Mouse (Mus musculus): ENCODE results near the gene Pde10a. TPM values are rescaled to one million over a fixed set of nuclear protein-coding genes. Genes with fewer than 3 reads are reported as not detected.

The Pde10a gene
- total and polyA plus RNA-seq, 2 experiments from 2014 or later, result 8.2 to 38.5 TPM

DNA sequence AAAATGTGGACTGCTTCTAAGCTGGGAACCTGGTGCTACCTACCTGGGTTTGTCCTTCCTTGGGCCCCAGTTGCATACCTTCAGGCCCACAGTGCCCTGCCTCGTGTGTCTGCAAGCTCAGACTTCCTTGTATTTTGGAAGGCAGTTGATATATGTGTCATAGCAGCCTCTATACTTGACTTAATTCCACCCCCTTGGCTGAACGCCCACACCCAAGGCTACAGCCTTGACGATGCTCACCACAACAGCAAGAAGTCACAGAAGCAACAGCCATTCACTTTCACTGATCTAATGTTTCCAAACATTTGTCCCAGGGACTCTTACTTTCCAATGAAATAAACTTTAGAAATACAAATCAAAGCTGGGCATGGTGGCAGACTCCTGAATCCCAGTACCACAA lies 123.1 kb downstream of the Pde10a start:
- Histone ChIP-seq H3K4me3 (ENCODE audit: low read length) (no peak overlapping the region), H3K4me2 (ENCODE audit: low read depth, low read length) (no peak overlapping the region), H3K4me1 (ENCODE audit: insufficient read depth, low read length) (no peaks in the 10 kb centered on the region; the same call in 1 of the 2 replicates), H3K9ac (replicated peaks; ENCODE audit: low read length) (no peak overlapping the region), H3K27ac (no peak overlapping the region), H3K36me3 (ENCODE audit: insufficient read depth, low read length) (no peaks in the 10 kb centered on the region), H3K27me3 (ENCODE audit: insufficient read depth, low read length) (no peaks in the 10 kb centered on the region), H3K9me3 (ENCODE audit: low read length) (no peaks in the 10 kb centered on the region)
- DNase-seq (ENCODE audit: low spot score) (no peak), ATAC-seq (no peak)
- TF ChIP-seq CTCF (IDR thresholded peaks at IDR 0.05; ENCODE audit: low read depth), result no peak
- WGBS, result 50% methylated on average over 3 of the region's 3 CpGs

DNA sequence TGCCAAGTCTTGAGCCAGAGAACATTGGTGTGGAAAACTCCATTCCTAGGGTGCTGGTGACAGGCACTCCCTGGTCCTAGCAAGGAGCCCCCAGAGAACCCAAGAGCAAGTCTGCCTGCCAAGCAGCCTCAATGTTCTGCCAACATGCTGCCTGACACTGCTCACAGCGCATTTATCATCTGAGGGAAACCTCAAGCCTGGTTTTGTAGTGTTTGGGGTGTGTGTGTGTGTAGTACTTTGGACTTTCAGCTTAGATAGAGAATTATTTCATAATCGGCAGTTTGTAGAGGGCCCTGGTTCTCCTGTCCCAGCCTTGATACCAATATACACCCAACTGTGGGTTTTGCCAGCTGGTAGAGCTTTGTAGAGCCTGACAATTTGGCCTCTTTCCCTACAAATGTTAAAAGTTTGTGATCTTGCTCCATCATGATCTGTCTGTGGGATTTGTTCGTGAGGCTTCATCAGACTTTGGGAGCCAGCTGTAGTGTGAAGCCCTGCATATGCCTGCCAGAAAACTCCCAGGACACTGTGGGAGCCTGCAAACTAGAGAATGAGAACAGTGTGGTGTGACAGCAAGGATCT lies 127.6 kb downstream of the Pde10a start:
- ATAC-seq, result no peak
- H3K36me3 ChIP-seq (ENCODE audit: insufficient read depth, low read length), result no peaks in the 10 kb centered on the region
- TF ChIP-seq CTCF (IDR thresholded peaks at IDR 0.05; ENCODE audit: low read depth), result no peak
- no peak overlapping the region for H3K4me3 ChIP-seq (ENCODE audit: low read length)
- no peak overlapping the region for H3K4me2 ChIP-seq (ENCODE audit: low read depth, low read length)
- DNase-seq (ENCODE audit: low spot score), result peak; percentile 43
- no peak overlapping the region for H3K27ac ChIP-seq
- 63% methylated on average over 3 of the region's 3 CpGs for WGBS
- no peaks in the 10 kb centered on the region for H3K9me3 ChIP-seq (ENCODE audit: low read length)
- no peak overlapping the region for H3K9ac ChIP-seq (replicated peaks; ENCODE audit: low read length)
- no peaks in the 10 kb centered on the region for H3K27me3 ChIP-seq (ENCODE audit: insufficient read depth, low read length)
- no peaks in the 10 kb centered on the region; the same call in 1 of the 2 replicates for H3K4me1 ChIP-seq (ENCODE audit: insufficient read depth, low read length)

GRCm38 (mm10) chr17:8657661-8658060 lies 132.5 kb downstream of the Pde10a start:
- no peaks in the 10 kb centered on the region for H3K9me3 ChIP-seq (ENCODE audit: low read length)
- 77% methylated on average over 9 of the region's 9 CpGs for WGBS
- H3K4me2 ChIP-seq (ENCODE audit: low read depth, low read length), result no peak overlapping the region
- no peaks in the 10 kb centered on the region for H3K27me3 ChIP-seq (ENCODE audit: insufficient read depth, low read length)
- no peak for TF ChIP-seq CTCF (IDR thresholded peaks at IDR 0.05; ENCODE audit: low read depth)
- no peak for ATAC-seq
- H3K27ac ChIP-seq, result no peak overlapping the region
- no peaks in the 10 kb centered on the region for H3K36me3 ChIP-seq (ENCODE audit: insufficient read depth, low read length)
- no peak overlapping the region for H3K9ac ChIP-seq (replicated peaks; ENCODE audit: low read length)
- DNase-seq (ENCODE audit: low spot score), result no peak
- H3K4me3 ChIP-seq (ENCODE audit: low read length), result no peak overlapping the region
- no peaks in the 10 kb centered on the region for H3K4me1 ChIP-seq (ENCODE audit: insufficient read depth, low read length)

DNA sequence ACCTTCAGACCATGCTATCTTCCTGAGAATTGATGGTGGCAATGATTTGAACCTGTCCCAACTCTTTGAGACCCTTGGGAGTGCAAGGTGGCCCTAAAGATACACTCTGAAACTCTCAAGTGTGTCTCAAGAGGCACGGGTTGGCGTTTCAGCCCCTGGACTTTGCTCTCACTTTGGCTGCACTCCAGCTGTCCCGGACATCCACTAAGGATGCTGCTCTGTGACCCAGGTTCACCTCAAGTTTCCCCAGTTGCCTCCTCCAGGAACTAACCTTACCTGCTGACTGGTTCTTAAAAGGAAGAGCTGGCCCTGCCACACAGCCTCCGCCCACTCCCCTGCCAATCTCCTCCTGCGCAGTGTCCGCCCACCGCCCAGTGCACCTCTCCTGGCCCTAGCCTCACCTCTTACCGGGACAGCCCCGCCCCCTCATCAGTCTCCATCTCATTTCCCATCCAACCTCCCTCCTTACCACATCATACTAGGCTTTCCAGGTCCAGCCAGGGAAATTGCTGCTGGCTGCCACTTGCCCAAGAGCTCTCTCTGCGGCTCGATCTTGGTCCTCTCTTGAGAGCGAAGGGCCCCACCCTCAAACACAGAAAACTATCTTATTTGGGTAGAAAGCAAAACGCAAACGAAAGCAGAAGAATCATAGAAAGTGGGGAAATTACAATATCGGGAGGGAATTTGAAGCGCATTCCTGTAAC lies 133.7 kb downstream of the Pde10a start:
- no peak overlapping the region for H3K27ac ChIP-seq
- ATAC-seq (no peak), DNase-seq (ENCODE audit: low spot score) (no peak)
- H3K9ac ChIP-seq (replicated peaks; ENCODE audit: low read length), result no peak overlapping the region
- H3K36me3 ChIP-seq (ENCODE audit: insufficient read depth, low read length), result no peaks in the 10 kb centered on the region
- H3K27me3 ChIP-seq (ENCODE audit: insufficient read depth, low read length), result no peaks in the 10 kb centered on the region
- no peak overlapping the region for H3K4me2 ChIP-seq (ENCODE audit: low read depth, low read length)
- TF ChIP-seq CTCF (IDR thresholded peaks at IDR 0.05; ENCODE audit: low read depth), result no peak
- H3K4me3 ChIP-seq (ENCODE audit: low read length), result no peak overlapping the region
- whole genome bisulfite sequencing, result 71% methylated on average over 16 of the region's 16 CpGs
- no peaks in the 10 kb centered on the region for H3K9me3 ChIP-seq (ENCODE audit: low read length)
- no peaks in the 10 kb centered on the region for H3K4me1 ChIP-seq (ENCODE audit: insufficient read depth, low read length)

DNA sequence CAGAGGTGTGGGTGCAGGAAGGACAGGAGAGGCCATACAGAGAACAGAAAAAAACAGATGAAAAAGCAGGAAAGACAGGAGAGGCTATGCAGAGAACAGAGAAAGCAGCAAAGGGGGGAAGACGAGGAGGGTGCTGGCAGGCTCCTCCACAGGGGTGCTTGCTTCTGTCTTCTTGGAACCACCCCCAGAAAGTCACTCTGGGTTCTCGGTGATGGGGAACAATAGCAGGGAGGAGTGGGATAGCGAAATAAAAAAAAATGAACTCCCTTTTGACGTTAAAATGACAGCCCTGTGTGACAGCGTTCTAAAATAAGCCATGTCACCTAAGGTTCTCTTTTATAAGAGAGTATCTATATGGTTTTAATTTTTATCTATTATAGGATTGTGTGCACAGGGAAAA lies 141.7 kb downstream of the Pde10a start:
- no peaks in the 10 kb centered on the region for H3K9me3 ChIP-seq (ENCODE audit: low read length)
- no peaks in the 10 kb centered on the region for H3K27me3 ChIP-seq (ENCODE audit: insufficient read depth, low read length)
- H3K4me2 ChIP-seq (ENCODE audit: low read depth, low read length), result no peak overlapping the region
- H3K27ac ChIP-seq, result no peak overlapping the region
- DNase-seq (ENCODE audit: low spot score) (no peak), ATAC-seq (no peak)
- no peaks in the 10 kb centered on the region for H3K36me3 ChIP-seq (ENCODE audit: insufficient read depth, low read length)
- H3K9ac ChIP-seq (replicated peaks; ENCODE audit: low read length), result no peak overlapping the region
- TF ChIP-seq CTCF (IDR thresholded peaks at IDR 0.05; ENCODE audit: low read depth), result no peak
- no peak overlapping the region for H3K4me3 ChIP-seq (ENCODE audit: low read length)
- 52% methylated on average over 5 of the region's 5 CpGs for WGBS
- no peaks in the 10 kb centered on the region for H3K4me1 ChIP-seq (ENCODE audit: insufficient read depth, low read length)

- no peaks in the 10 kb centered on the region for H3K36me3 ChIP-seq (ENCODE audit: insufficient read depth, low read length)
- H3K4me2 ChIP-seq (ENCODE audit: low read depth, low read length), result no peak overlapping the region
- no peaks in the 10 kb centered on the region for H3K9me3 ChIP-seq (ENCODE audit: low read length)
- no peak overlapping the region for H3K9ac ChIP-seq (replicated peaks; ENCODE audit: low read length)
- 85% methylated on average over 2 of the region's 2 CpGs for WGBS
- H3K4me3 ChIP-seq (ENCODE audit: low read length), result no peak overlapping the region
- no peaks in the 10 kb centered on the region for H3K27me3 ChIP-seq (ENCODE audit: insufficient read depth, low read length)
- ATAC-seq, result no peak
- no peaks in the 10 kb centered on the region for H3K4me1 ChIP-seq (ENCODE audit: insufficient read depth, low read length)
- no peak for TF ChIP-seq CTCF (IDR thresholded peaks at IDR 0.05; ENCODE audit: low read depth)
- no peak for DNase-seq (ENCODE audit: low spot score)
- H3K27ac ChIP-seq, result no peak overlapping the region
Observed at GRCm38 (mm10) chr17:8674651-8675050, 149.5 kb downstream of the Pde10a start.

DNA sequence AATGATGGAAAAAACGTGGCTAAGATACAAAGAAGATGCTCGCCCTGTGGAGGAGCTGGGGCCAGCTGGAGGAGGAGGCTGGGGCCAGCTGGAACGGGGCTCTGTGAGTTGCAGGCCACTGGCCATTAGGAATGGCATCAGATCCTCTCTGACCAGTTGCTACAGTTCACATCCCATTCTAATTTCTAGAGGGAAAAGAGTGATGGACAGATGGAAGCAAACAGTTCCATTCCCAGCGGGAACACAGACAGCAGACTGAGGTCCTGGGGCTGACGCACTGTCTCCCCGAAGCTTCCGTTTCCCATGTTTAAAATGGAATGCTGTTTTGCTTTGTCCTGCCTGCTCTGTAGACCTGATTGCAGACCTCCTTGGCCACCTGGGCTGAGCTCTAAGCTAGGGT lies 161.2 kb downstream of the Pde10a start:
- WGBS, result 48% methylated on average over 7 of the region's 7 CpGs
- no peaks in the 10 kb centered on the region for H3K4me1 ChIP-seq (ENCODE audit: insufficient read depth, low read length)
- ATAC-seq, result no peak

More for the DNA sequence above, 161.2 kb downstream of the Pde10a start:
- Histone ChIP-seq H3K9me3 (ENCODE audit: low read length) (no peaks in the 10 kb centered on the region), H3K36me3 (ENCODE audit: insufficient read depth, low read length) (no peaks in the 10 kb centered on the region), H3K27me3 (ENCODE audit: insufficient read depth, low read length) (no peaks in the 10 kb centered on the region), H3K4me2 (ENCODE audit: low read depth, low read length) (no peak overlapping the region), H3K4me3 (ENCODE audit: low read length) (no peak overlapping the region), H3K27ac (no peak overlapping the region), H3K9ac (replicated peaks; ENCODE audit: low read length) (no peak overlapping the region)
- no peak for DNase-seq (ENCODE audit: low spot score)
- no peak for TF ChIP-seq CTCF (IDR thresholded peaks at IDR 0.05; ENCODE audit: low read depth)

Data from hindbrain, postnatal 0 days (tissue).